Mouse (Mus musculus): ENCODE results near the gene Hist1h4c. TPM values are rescaled to one million over a fixed set of nuclear protein-coding genes. Genes with fewer than 3 reads are reported as not detected.

The Hist1h4c gene
- polyA plus RNA-seq, 1 experiment from 2014 or later, result 4.2 TPM

Small RNA genes lying within 50 kb of the gene (microRNA-seq; reads per million reads assigned to microRNA genes)
- gene Gm44314 (not detected), gene Gm44350 (not detected)

Other genes with a start within 250 kb of the Hist1h4c start
- 0.12 TPM in 1 of 2 replicates, not detected in the other for gene Btn1a1, start 232.6 kb downstream of the Hist1h4c start, polyA plus RNA-seq (2016; fragmentation: Nextera tagmentation; extraction: Ambion mirVana)
- gene Btn2a2, start 209.6 kb downstream of the Hist1h4c start, polyA plus RNA-seq (2016; fragmentation: Nextera tagmentation; extraction: Ambion mirVana), result 0.34 and 0.43 TPM in 2 replicates
- gene Hist1h4h, start 167.4 kb downstream of the Hist1h4c start, polyA plus RNA-seq (2016; fragmentation: Nextera tagmentation; extraction: Ambion mirVana), result 5.7 and 6.9 TPM in 2 replicates
- 5.2 TPM in 1 of 2 replicates, not detected in the other for gene Hist1h2af, start 164.5 kb downstream of the Hist1h4c start, polyA plus RNA-seq (2016; fragmentation: Nextera tagmentation; extraction: Ambion mirVana)
- 2.2 and 4.4 TPM in 2 replicates for gene Hist1h3g, start 163.0 kb downstream of the Hist1h4c start, polyA plus RNA-seq (2016; fragmentation: Nextera tagmentation; extraction: Ambion mirVana)
- gene Hist1h2bh, start 155.1 kb downstream of the Hist1h4c start, polyA plus RNA-seq (2016; fragmentation: Nextera tagmentation; extraction: Ambion mirVana), result 0.37 and 0.57 TPM in 2 replicates
- gene Hist1h3f, start 154.4 kb downstream of the Hist1h4c start, polyA plus RNA-seq (2016; fragmentation: Nextera tagmentation; extraction: Ambion mirVana), result 0.66 and 1.4 TPM in 2 replicates
- gene Hist1h4f, start 146.8 kb downstream of the Hist1h4c start, polyA plus RNA-seq (2016; fragmentation: Nextera tagmentation; extraction: Ambion mirVana), result 1.4 TPM in 1 of 2 replicates, not detected in the other
- 0.23 and 0.39 TPM in 2 replicates for gene Hist1h1d, start 145.2 kb downstream of the Hist1h4c start, polyA plus RNA-seq (2016; fragmentation: Nextera tagmentation; extraction: Ambion mirVana)
- gene Hist1h3e, start 136.1 kb downstream of the Hist1h4c start, polyA plus RNA-seq (2016; fragmentation: Nextera tagmentation; extraction: Ambion mirVana), result 4.4 and 5.6 TPM in 2 replicates
- 67.4 and 81.6 TPM in 2 replicates for gene Hist1h2ae, start 127.2 kb downstream of the Hist1h4c start, polyA plus RNA-seq (2016; fragmentation: Nextera tagmentation; extraction: Ambion mirVana)
- 4.8 and 7.1 TPM in 2 replicates for gene Hist1h2bg, start 127.1 kb downstream of the Hist1h4c start, polyA plus RNA-seq (2016; fragmentation: Nextera tagmentation; extraction: Ambion mirVana)
- gene Hist1h2bf, start 124.3 kb downstream of the Hist1h4c start, polyA plus RNA-seq (2016; fragmentation: Nextera tagmentation; extraction: Ambion mirVana), result 4.4 and 7.2 TPM in 2 replicates
- 0.46 and 2.5 TPM in 2 replicates for gene Hist1h2ad, start 124.1 kb downstream of the Hist1h4c start, polyA plus RNA-seq (2016; fragmentation: Nextera tagmentation; extraction: Ambion mirVana)
- 2.2 and 4.8 TPM in 2 replicates for gene Hist1h3d, start 122.7 kb downstream of the Hist1h4c start, polyA plus RNA-seq (2016; fragmentation: Nextera tagmentation; extraction: Ambion mirVana)
- gene Hist1h4d, start 116.9 kb downstream of the Hist1h4c start, polyA plus RNA-seq (2016; fragmentation: Nextera tagmentation; extraction: Ambion mirVana), result 66.9 and 82.3 TPM in 2 replicates
- 1.9 and 2.2 TPM in 2 replicates for gene Hist1h2be, start 77.3 kb downstream of the Hist1h4c start, polyA plus RNA-seq (2016; fragmentation: Nextera tagmentation; extraction: Ambion mirVana)
- gene Hist1h1e, start 75.9 kb downstream of the Hist1h4c start, polyA plus RNA-seq (2016; fragmentation: Nextera tagmentation; extraction: Ambion mirVana), result 17.0 and 18.8 TPM in 2 replicates
- gene Hist1h2ac, start 14.5 kb downstream of the Hist1h4c start, polyA plus RNA-seq (2016; fragmentation: Nextera tagmentation; extraction: Ambion mirVana), result 0.72 and 0.93 TPM in 2 replicates
- gene Hist1h2bc, start 14.3 kb downstream of the Hist1h4c start, polyA plus RNA-seq (2016; fragmentation: Nextera tagmentation; extraction: Ambion mirVana), result 25.1 and 26.1 TPM in 2 replicates
- gene Hist1h1t, start 2.6 kb downstream of the Hist1h4c start, polyA plus RNA-seq (2016; fragmentation: Nextera tagmentation; extraction: Ambion mirVana), result not detected in 2 replicates
- gene Hfe, start 12.4 kb upstream of the Hist1h4c start, polyA plus RNA-seq (2016; fragmentation: Nextera tagmentation; extraction: Ambion mirVana), result 4.9 and 5.2 TPM in 2 replicates
- 15.0 and 15.4 TPM in 2 replicates for gene Hist1h1c, start 40.4 kb upstream of the Hist1h4c start, polyA plus RNA-seq (2016; fragmentation: Nextera tagmentation; extraction: Ambion mirVana)
- gene Hist1h3c, start 47.1 kb upstream of the Hist1h4c start, polyA plus RNA-seq (2016; fragmentation: Nextera tagmentation; extraction: Ambion mirVana), result 9.7 and 11.6 TPM in 2 replicates
- gene Hist1h2bb, start 48.3 kb upstream of the Hist1h4c start, polyA plus RNA-seq (2016; fragmentation: Nextera tagmentation; extraction: Ambion mirVana), result 2.2 and 2.9 TPM in 2 replicates
- 22.4 and 45.2 TPM in 2 replicates for gene Hist1h2ab, start 52.7 kb upstream of the Hist1h4c start, polyA plus RNA-seq (2016; fragmentation: Nextera tagmentation; extraction: Ambion mirVana)
- gene Hist1h3b, start 53.8 kb upstream of the Hist1h4c start, polyA plus RNA-seq (2016; fragmentation: Nextera tagmentation; extraction: Ambion mirVana), result 4.5 and 11.1 TPM in 2 replicates
- 5.0 and 5.5 TPM in 2 replicates for gene Hist1h4b, start 58.6 kb upstream of the Hist1h4c start, polyA plus RNA-seq (2016; fragmentation: Nextera tagmentation; extraction: Ambion mirVana)
- gene Hist1h4a, start 62.8 kb upstream of the Hist1h4c start, polyA plus RNA-seq (2016; fragmentation: Nextera tagmentation; extraction: Ambion mirVana), result 0.72 TPM in 1 of 2 replicates, not detected in the other
- gene Hist1h3a, start 63.9 kb upstream of the Hist1h4c start, polyA plus RNA-seq (2016; fragmentation: Nextera tagmentation; extraction: Ambion mirVana), result 3.3 and 6.1 TPM in 2 replicates
- 2.4 and 2.7 TPM in 2 replicates for gene Hist1h1a, start 65.2 kb upstream of the Hist1h4c start, polyA plus RNA-seq (2016; fragmentation: Nextera tagmentation; extraction: Ambion mirVana)
- gene Trim38, start 71.5 kb upstream of the Hist1h4c start, polyA plus RNA-seq (2016; fragmentation: Nextera tagmentation; extraction: Ambion mirVana), result not detected in 2 replicates
- not detected in 2 replicates for gene Slc17a2, start 108.5 kb upstream of the Hist1h4c start, polyA plus RNA-seq (2016; fragmentation: Nextera tagmentation; extraction: Ambion mirVana)
- not detected in 2 replicates for gene Slc17a3, start 141.0 kb upstream of the Hist1h4c start, polyA plus RNA-seq (2016; fragmentation: Nextera tagmentation; extraction: Ambion mirVana)
- gene Slc17a1, start 169.3 kb upstream of the Hist1h4c start, polyA plus RNA-seq (2016; fragmentation: Nextera tagmentation; extraction: Ambion mirVana), result not detected in 2 replicates
- gene Slc17a4, start 216.6 kb upstream of the Hist1h4c start, polyA plus RNA-seq (2016; fragmentation: Nextera tagmentation; extraction: Ambion mirVana), result 0.09 TPM in 1 of 2 replicates, not detected in the other
- gene Hist1h2ba, start 235.7 kb upstream of the Hist1h4c start, polyA plus RNA-seq (2016; fragmentation: Nextera tagmentation; extraction: Ambion mirVana), result not detected in 2 replicates
- not detected in 2 replicates for gene Hist1h2aa, start 236.0 kb upstream of the Hist1h4c start, polyA plus RNA-seq (2016; fragmentation: Nextera tagmentation; extraction: Ambion mirVana)